21 mouse cellular contexts compared by ENCODE assay signal in the genomic region with DNA sequence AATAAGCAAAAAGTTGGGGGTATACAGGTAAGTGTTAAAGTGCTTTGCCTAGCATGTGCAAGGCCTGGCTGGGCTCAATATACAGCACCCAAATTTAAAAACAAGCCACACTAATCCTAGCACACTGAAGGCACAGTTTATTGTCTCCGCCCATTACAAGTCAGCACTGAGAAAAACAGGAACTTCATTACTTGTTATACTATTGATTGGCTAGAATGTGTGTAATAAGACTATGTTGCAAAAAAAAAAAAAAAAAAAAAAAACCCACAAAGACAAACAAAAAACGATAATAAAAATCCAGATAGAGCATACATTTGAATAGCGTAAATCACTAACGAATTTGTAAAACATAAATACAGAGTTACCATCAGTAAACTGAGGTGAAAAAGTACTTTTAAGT. TPM values are rescaled to one million over a fixed set of nuclear protein-coding genes. Genes with fewer than 3 reads are reported as not detected.
"Had no signal": no experiment of that assay in that cellular context is flagged by ENCODE, and none has a peak within 500 bp of the region (broad histone marks: within the 10 kb centered on the region; RNA-seq: fewer than 3 reads in every experiment).

No protein-coding gene starts in this region.

- H3K4me2 ChIP-seq: kidney, embryonic 15.5 days; lung, embryonic 14.5 days; midbrain, embryonic 11.5 days; neural tube, embryonic 12.5 days; neural tube, embryonic 15.5 days; stomach, embryonic 15.5 days had no signal

- H3K27me3 ChIP-seq: kidney, embryonic 15.5 days; neural tube, embryonic 12.5 days; neural tube, embryonic 15.5 days; stomach, embryonic 15.5 days had no signal

- H3K9ac ChIP-seq: kidney, embryonic 15.5 days; liver, embryonic 14.5 days; liver, postnatal 0 days; lung, embryonic 14.5 days; neural tube, embryonic 12.5 days; neural tube, embryonic 15.5 days; stomach, embryonic 15.5 days had no signal

- H3K36me3 ChIP-seq: kidney, embryonic 15.5 days; neural tube, embryonic 12.5 days; neural tube, embryonic 15.5 days; stomach, embryonic 15.5 days had no signal

- H3K27ac ChIP-seq: kidney, embryonic 15.5 days; left cerebral cortex, adult 2 months; liver, embryonic 14.5 days; macrophage; neural tube, embryonic 12.5 days; neural tube, embryonic 15.5 days; stomach, embryonic 15.5 days had no signal

- H3K4me1 ChIP-seq: kidney, embryonic 15.5 days; stomach, embryonic 15.5 days had no signal

- ATAC-seq: liver, postnatal 0 days; lung, postnatal 0 days had no signal

- H3K9me3 ChIP-seq: kidney, embryonic 15.5 days; neural tube, embryonic 12.5 days; neural tube, embryonic 15.5 days; stomach, embryonic 15.5 days had no signal

- DNase-seq: kidney, adult 11 months; kidney, adult 8-10 months; kidney, postnatal 10 days; kidney, postnatal 36 days; liver, postnatal 0 days; lung, embryonic 14.5 days; midbrain, embryonic 14.5 days; retina, postnatal 1 day; right cerebral cortex, postnatal 25 days; spleen, adult 18-20 months; thymus, postnatal 25 days had no signal

- H3K4me3 ChIP-seq: kidney, embryonic 15.5 days; left cerebral cortex, adult 2 months; neural tube, embryonic 12.5 days; neural tube, embryonic 15.5 days; stomach, embryonic 15.5 days had no signal

RNA-seq across cellular contexts. Expression of a gene that starts 41.5 kb away (rescaled TPM):
- total RNA-seq: megakaryocyte-erythroid progenitor cell, adult 5-6 weeks had no signal
- polyA plus RNA-seq: liver, postnatal 0 days; macrophage had no signal
